Mouse (Mus musculus): ENCODE data around the gene Acta2. TPM values are rescaled to one million over a fixed set of nuclear protein-coding genes. Genes with fewer than 3 reads are reported as not detected.
"Not testable (repeated sequence)": the region's sequence is repeated elsewhere in the genome, so short reads cannot be mapped to it uniquely, and the experiment has no call there.

Gene Acta2
- polyA plus RNA-seq, 1 experiment from 2014 or later, result 66.9 TPM

DNA sequence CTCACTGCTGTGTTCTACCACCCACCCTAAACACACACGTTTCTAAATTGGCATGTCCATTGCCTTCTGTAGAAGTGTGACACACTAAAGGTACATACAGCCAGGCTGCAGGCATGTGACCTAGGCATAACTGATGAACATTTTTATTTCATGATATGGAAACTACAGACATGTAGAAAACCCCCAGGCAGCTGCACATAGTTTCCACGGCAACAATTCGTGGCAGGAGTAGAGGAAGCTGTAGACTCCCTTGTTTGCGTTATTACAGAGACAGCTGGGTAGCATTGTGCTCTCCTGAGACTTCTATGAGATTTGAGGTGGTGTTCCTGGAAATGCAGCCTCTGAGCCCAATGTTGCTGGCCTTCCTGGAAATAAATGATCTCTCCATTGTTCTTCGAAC is 38.4 kb downstream of the Acta2 start:
- no peak overlapping the region for H3K4me3 ChIP-seq
- H3K27me3 ChIP-seq, result no peaks in the 10 kb centered on the region
- no peak overlapping the region for H3K4me2 ChIP-seq
- ATAC-seq (ENCODE audit: insufficient number of reproducible peaks, insufficient read depth, low FRiP score, low TSS enrichment, low read depth), result no peak
- H3K4me1 ChIP-seq, result peaks cover 9% of the 10 kb centered on the region
- no peak overlapping the region for H3K9ac ChIP-seq
- WGBS, result 59% methylated on average over 5 of the region's 5 CpGs
- no peak overlapping the region for H3K27ac ChIP-seq
- H3K36me3 ChIP-seq, result no peaks in the 10 kb centered on the region
- H3K9me3 ChIP-seq, result no peaks in the 10 kb centered on the region

GRCm38 (mm10) chr19:34214136-34214535 is 41.3 kb downstream of the Acta2 start:
- ATAC-seq (ENCODE audit: insufficient number of reproducible peaks, insufficient read depth, low FRiP score, low TSS enrichment, low read depth), result no peak
- H3K9ac ChIP-seq, result no peak overlapping the region
- no peak overlapping the region for H3K4me3 ChIP-seq
- no peaks in the 10 kb centered on the region for H3K27me3 ChIP-seq
- 71% methylated on average over 4 of the region's 4 CpGs for WGBS
- H3K4me1 ChIP-seq, result peaks cover 7% of the 10 kb centered on the region
- no peak overlapping the region for H3K4me2 ChIP-seq
- H3K9me3 ChIP-seq, result no peaks in the 10 kb centered on the region
- no peak overlapping the region for H3K27ac ChIP-seq
- H3K36me3 ChIP-seq, result no peaks in the 10 kb centered on the region

GRCm38 (mm10) chr19:34213251-34213645 is 42.1 kb downstream of the Acta2 start:
- Histone ChIP-seq H3K36me3 (no peaks in the 10 kb centered on the region), H3K27ac (no peak overlapping the region), H3K4me3 (no peak overlapping the region), H3K9ac (no peak overlapping the region), H3K9me3 (no peaks in the 10 kb centered on the region), H3K4me2 (no peak overlapping the region), H3K4me1 (peaks cover 5% of the 10 kb centered on the region), H3K27me3 (no peaks in the 10 kb centered on the region)
- ATAC-seq (ENCODE audit: insufficient number of reproducible peaks, insufficient read depth, low FRiP score, low TSS enrichment, low read depth), result no peak

DNA sequence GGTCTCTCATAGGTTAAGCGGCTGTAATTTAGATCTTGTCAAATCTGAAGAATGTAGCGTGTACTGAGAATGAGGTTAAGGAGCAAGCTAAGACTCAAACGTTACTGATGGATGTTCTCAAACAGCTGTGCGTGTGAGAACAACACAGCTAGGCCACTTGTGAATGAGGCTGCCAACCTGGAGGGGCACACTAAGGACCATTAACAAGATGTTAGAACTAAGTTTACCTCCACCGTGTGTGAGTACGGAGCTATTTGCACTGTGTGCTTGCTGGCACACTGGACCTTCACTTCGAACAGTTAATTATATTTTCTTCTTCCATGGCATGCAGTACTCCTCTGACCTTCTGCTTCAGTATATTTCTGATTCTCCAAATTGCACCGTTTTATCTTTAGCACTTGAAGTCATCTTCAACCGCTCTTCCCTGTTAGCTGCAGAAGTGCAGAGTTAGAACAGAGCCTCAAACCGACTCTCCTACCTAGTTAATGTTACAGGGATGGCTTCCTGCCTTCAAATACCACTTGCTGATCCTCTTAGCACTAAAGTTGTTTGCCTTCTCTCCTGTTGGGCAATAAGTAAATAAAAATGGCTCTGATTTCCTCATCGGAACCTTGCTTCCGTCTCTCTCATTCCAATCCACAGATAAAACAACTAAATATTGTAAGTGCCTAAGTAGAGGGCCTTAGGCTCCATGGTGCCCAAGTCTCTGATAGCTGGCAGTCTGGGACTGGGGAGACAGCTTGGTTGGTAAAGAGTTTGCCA is 42.7 kb downstream of the Acta2 start:
- peaks cover 5% of the 10 kb centered on the region for H3K4me1 ChIP-seq
- H3K27ac ChIP-seq, result no peak overlapping the region
- no peaks in the 10 kb centered on the region for H3K36me3 ChIP-seq
- H3K27me3 ChIP-seq, result no peaks in the 10 kb centered on the region
- H3K4me3 ChIP-seq, result no peak overlapping the region
- ATAC-seq (ENCODE audit: insufficient number of reproducible peaks, insufficient read depth, low FRiP score, low TSS enrichment, low read depth), result no peak
- WGBS, result 86% methylated on average over 12 of the region's 12 CpGs
- H3K9me3 ChIP-seq, result no peaks in the 10 kb centered on the region
- no peak overlapping the region for H3K4me2 ChIP-seq
- no peak overlapping the region for H3K9ac ChIP-seq

- Histone ChIP-seq H3K4me1 (no peaks in the 10 kb centered on the region), H3K4me3 (no peak overlapping the region), H3K27me3 (no peaks in the 10 kb centered on the region), H3K9me3 (no peaks in the 10 kb centered on the region), H3K9ac (no peak overlapping the region), H3K4me2 (no peak overlapping the region), H3K27ac (no peak overlapping the region), H3K36me3 (no peaks in the 10 kb centered on the region)
- 60% methylated on average over 2 of the region's 2 CpGs for whole genome bisulfite sequencing
- ATAC-seq (ENCODE audit: insufficient number of reproducible peaks, insufficient read depth, low FRiP score, low TSS enrichment, low read depth), result no peak
These were observed 44.5 kb downstream of the Acta2 start for GRCm38 (mm10) chr19:34210841-34211240.

DNA sequence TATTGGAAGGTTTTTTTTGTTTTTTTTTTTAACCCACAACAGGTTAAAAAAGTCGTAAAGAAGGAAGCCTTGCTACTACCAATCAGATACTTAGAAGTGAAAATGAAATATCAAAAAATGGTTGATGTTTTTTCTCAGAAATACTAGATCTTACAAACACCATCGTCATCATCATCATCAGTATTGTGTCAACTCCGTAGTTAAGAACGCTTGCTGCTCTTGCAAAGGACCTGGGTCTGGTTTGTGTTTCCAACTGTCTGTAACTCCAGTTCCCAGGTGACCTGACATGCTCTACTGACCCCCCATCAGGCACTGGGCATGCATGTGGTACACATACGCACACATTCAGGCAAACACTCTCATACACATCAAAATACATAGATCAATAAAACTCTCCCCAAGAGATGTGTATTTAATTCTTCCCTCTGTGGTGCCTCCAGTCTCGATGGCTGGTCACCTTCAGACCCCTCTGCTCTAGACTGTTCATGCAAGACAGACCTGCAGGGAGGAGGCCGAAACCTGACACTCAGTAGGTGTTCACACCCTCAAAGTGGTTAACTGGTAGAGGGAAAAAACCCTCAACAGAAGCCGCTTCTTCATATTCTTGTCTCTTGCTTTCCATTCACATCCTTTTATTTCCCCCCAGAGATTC is 45.3 kb downstream of the Acta2 start:
- 78% methylated on average over 8 of the region's 8 CpGs for WGBS

GRCm38 (mm10) chr19:34209031-34209430 is 46.4 kb downstream of the Acta2 start:
- H3K27me3 ChIP-seq, result no peaks in the 10 kb centered on the region
- ATAC-seq (ENCODE audit: insufficient number of reproducible peaks, insufficient read depth, low FRiP score, low TSS enrichment, low read depth), result no peak
- no peak overlapping the region for H3K27ac ChIP-seq
- H3K9ac ChIP-seq, result no peak overlapping the region
- H3K4me2 ChIP-seq, result no peak overlapping the region
- no peaks in the 10 kb centered on the region for H3K36me3 ChIP-seq
- no peak overlapping the region for H3K4me3 ChIP-seq
- H3K9me3 ChIP-seq, result no peaks in the 10 kb centered on the region
- no peaks in the 10 kb centered on the region for H3K4me1 ChIP-seq
- WGBS, result 82% methylated on average over 3 of the region's 3 CpGs

More for the DNA sequence above, 45.3 kb downstream of the Acta2 start:
- Histone ChIP-seq H3K4me1 (no peaks in the 10 kb centered on the region), H3K9ac (no peak overlapping the region), H3K27ac (no peak overlapping the region), H3K27me3 (no peaks in the 10 kb centered on the region), H3K36me3 (no peaks in the 10 kb centered on the region), H3K9me3 (no peaks in the 10 kb centered on the region), H3K4me2 (no peak overlapping the region), H3K4me3 (no peak overlapping the region)
- no peak for ATAC-seq (ENCODE audit: insufficient number of reproducible peaks, insufficient read depth, low FRiP score, low TSS enrichment, low read depth)

GRCm38 (mm10) chr19:34206760-34207440 is 48.5 kb downstream of the Acta2 start:
- Histone ChIP-seq H3K9ac (no peak overlapping the region), H3K4me2 (no peak overlapping the region), H3K27me3 (no peaks in the 10 kb centered on the region), H3K4me1 (0 out of 2 replicates have a peak, but pooled peaks cover 3% of the 10 kb centered on the region), H3K36me3 (no peaks in the 10 kb centered on the region), H3K9me3 (no peaks in the 10 kb centered on the region), H3K4me3 (no peak overlapping the region), H3K27ac (no peak overlapping the region)
- ATAC-seq (ENCODE audit: insufficient number of reproducible peaks, insufficient read depth, low FRiP score, low TSS enrichment, low read depth), result no peak
- WGBS, result 86% methylated on average over 8 of the region's 8 CpGs

DNA sequence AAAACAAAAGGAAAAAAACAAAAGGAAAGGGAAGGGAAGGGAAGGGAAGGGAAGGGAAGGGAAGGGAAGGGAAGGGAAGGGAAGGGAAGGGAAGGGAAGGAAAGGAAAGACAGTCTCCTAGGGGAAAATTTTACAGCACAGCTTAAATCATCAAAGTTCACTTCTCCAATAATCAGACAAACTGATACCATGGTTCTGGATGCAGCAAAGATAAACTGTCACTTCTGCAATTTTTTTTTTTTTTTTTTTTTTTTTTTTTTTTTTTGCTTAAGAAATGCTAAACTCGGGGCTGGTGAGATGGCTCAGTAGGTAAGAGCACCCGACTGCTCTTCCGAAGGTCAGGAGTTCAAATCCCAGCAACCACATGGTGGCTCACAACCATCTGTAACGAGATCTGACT is 49.3 kb downstream of the Acta2 start:
- H3K27ac ChIP-seq; H3K4me3 ChIP-seq; H3K27me3 ChIP-seq; H3K9ac ChIP-seq; H3K4me1 ChIP-seq; H3K9me3 ChIP-seq; H3K36me3 ChIP-seq; ATAC-seq (ENCODE audit: insufficient number of reproducible peaks, insufficient read depth, low FRiP score, low TSS enrichment, low read depth); H3K4me2 ChIP-seq: not testable (repeated sequence)
- 60% methylated on average over 4 of the region's 4 CpGs for WGBS

DNA sequence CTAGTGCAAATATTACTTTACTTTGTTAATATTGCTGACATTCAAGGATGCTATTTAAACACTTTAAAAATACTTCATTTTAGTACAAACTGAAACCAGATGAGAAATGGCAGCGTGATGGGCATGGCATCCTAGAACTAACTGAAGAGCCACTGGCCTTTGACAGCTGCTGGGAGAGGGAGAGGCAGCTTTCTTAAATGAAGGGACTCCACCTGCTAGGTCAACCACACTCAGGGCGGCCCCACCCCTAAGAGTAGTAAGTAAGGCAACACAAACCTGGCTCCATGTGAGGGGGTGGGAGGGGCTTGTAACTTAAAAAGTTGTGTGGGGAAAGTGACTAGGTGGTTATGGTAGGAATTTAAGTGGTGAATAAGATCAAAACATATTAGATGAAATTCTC is 52.7 kb downstream of the Acta2 start:
- Histone ChIP-seq H3K9ac (no peak overlapping the region), H3K36me3 (no peaks in the 10 kb centered on the region), H3K4me2 (no peak overlapping the region), H3K4me1 (peaks cover 7% of the 10 kb centered on the region; the same call in 1 of the 2 replicates), H3K27me3 (no peaks in the 10 kb centered on the region), H3K4me3 (no peak overlapping the region), H3K9me3 (no peaks in the 10 kb centered on the region), H3K27ac (no peak overlapping the region)
- no peak for ATAC-seq (ENCODE audit: insufficient number of reproducible peaks, insufficient read depth, low FRiP score, low TSS enrichment, low read depth)
- 51% methylated on average over 2 of the region's 2 CpGs for WGBS

GRCm38 (mm10) chr19:34199488-34199887 is 55.9 kb downstream of the Acta2 start:
- Histone ChIP-seq H3K27ac (no peak overlapping the region), H3K4me2 (no peak overlapping the region), H3K4me1 (peaks cover 17% of the 10 kb centered on the region), H3K27me3 (no peaks in the 10 kb centered on the region), H3K4me3 (no peak overlapping the region), H3K9ac (no peak overlapping the region), H3K9me3 (no peaks in the 10 kb centered on the region), H3K36me3 (no peaks in the 10 kb centered on the region)
- ATAC-seq (ENCODE audit: insufficient number of reproducible peaks, insufficient read depth, low FRiP score, low TSS enrichment, low read depth), result no peak
- 42% methylated on average over 2 of the region's 2 CpGs for WGBS

DNA sequence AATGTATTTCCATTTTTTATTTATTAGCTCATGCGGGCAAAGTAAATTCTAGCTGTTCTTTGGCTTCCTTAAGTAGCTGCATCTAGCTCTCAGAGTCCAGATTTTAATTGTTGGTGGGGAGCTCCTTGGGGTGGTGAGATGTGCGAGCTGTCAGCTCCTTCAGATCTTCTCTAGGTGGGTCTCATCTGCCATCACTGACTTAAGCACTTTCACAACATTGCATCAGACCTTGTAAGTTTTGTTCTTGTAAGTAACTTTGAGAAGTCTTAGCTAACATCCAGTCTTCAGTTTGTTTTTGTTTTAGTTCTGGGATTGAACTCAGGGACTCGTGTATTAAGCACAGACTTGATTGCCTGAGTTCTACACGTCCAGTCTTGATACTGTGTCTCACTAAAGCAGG is 56.5 kb downstream of the Acta2 start:
- no peak for ATAC-seq (ENCODE audit: insufficient number of reproducible peaks, insufficient read depth, low FRiP score, low TSS enrichment, low read depth)
- H3K27me3 ChIP-seq, result no peaks in the 10 kb centered on the region
- peaks cover 21% of the 10 kb centered on the region for H3K4me1 ChIP-seq
- H3K36me3 ChIP-seq, result no peaks in the 10 kb centered on the region
- no peak overlapping the region for H3K9ac ChIP-seq
- H3K9me3 ChIP-seq, result no peaks in the 10 kb centered on the region
- 79% methylated on average over 4 of the region's 4 CpGs for WGBS
- H3K4me2 ChIP-seq, result no peak overlapping the region
- no peak overlapping the region for H3K4me3 ChIP-seq
- H3K27ac ChIP-seq, result no peak overlapping the region

Measured in embryonic facial prominence, embryonic 13.5 days (tissue).